Mouse (Mus musculus) urinary bladder, postnatal 4 days (tissue): ENCODE results near the gene Tmsb4x.

Source experiments
- DNase-seq, 2 experiments: peaks; one replicate each; pipeline ENCODE4 v3.0.0; 2021 to 2022; ENCODE audit warnings: low spot score in 2 of 2

Tmsb4x gene

GRCm38 (mm10) chrX:167208978-167209754 is at the start of gene Tmsb4x:
TSS of gene Tmsb4x (minus strand) at chrX:167209315.
- DNase-seq, result peak; percentile 78 to 84

DNA sequence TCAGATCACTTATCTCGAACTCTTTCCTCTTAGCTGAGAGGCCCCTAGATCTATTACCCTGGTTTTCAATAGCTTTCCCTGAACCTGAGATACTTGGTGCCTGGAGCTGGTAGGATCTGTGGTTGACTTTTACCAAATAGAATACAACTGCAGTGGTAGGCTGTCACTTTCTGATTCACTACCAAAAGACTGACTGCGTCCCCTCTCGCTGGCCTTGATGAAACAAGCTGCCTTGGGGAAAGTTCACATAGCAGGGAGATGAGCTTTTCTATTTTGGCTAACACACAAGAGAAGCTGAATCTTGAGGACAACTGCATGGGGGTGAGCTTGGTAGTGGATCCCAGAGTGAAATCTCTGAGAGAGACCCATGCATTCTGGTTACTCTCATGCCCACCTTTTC is 32.6 kb upstream of the Tmsb4x start:
- no peak for DNase-seq

DNA sequence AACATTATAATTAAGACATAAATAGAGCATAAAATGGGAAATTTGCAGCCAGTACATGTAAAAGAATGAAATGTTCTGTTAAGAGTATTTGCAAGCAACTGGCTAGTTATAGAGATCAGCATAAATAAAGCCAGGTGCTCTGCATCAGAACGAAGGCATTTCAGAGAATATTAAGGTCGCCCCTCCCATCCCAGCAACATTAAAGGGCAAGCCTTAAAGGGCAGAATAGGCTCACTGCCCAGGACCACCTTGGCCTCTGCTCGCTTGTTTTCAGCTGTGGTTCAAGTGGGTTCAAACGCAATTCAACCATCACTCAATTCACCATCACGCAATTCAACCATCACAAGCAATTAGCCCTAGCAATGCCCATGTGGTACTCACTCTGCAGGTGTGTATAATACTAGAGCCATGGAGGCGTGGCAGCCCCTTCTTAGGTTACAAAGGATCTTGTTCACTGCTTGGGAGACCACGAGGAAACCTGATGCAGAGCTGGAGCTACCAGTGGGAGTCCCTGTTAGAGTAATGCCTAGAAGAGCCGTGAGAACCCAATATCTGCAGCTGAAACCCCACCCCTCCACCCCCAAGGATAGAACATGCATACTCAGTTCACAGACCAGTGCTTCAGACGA is 30.3 kb upstream of the Tmsb4x start:
- DNase-seq, result no peak

GRCm38 (mm10) chrX:167233104-167233687 is 24.1 kb upstream of the Tmsb4x start:
- peak in 1 of 2 experiments; percentile 22 for DNase-seq

GRCm38 (mm10) chrX:167231150-167231549 is 22.0 kb upstream of the Tmsb4x start:
- DNase-seq, result no peak

DNA sequence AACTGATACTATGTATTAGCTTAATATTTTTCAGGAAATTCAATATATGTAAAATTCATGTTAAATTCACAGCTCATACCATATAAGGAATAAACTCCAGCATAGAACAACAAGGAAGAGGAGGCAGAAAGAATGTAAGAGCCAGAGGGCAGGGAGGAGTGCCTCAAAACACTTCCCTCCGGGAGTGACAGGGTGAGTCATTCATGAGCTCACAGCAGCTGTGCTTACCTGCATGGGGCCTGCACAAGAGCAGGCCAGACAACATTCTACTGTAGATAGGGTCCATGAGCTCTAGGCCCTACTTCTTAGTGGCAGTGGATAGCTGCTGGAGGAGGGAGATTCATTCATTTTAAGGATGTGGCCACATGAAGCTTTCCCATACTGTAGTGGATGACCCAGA is 20.7 kb upstream of the Tmsb4x start:
- DNase-seq, result no peak

DNA sequence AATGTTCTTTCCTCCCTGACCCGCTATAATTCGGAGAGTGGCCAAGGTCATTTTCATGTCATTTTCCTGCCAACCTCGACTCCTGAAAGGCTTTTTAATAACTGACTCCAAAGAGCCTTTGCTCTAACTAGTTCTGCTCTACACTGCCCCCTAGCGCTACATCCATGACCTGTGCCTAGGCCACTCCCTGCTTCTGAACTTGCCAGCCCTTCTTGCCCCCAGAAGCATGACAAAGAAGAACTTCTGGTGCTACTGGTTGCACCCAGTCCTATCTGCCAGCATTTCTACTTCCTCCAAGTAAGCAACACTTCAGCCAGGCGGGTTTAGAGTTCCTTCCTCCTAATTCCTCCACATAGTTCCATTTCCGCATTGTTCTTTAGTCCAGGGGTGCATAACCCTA is 20.1 kb upstream of the Tmsb4x start:
- DNase-seq, result no peak

- no peak for DNase-seq
These were observed 18.6 kb upstream of the Tmsb4x start for GRCm38 (mm10) chrX:167227756-167228155.

GRCm38 (mm10) chrX:167227138-167227537 is 18.0 kb upstream of the Tmsb4x start:
- no peak for DNase-seq

- DNase-seq, result no peak
These were observed 17.5 kb upstream of the Tmsb4x start for GRCm38 (mm10) chrX:167226570-167226969.

GRCm38 (mm10) chrX:167212707-167213106 is 3.6 kb upstream of the Tmsb4x start:
- DNase-seq, result peak in 1 of 2 experiments; percentile 27

- no peak for DNase-seq
These were observed 2.9 kb upstream of the Tmsb4x start for GRCm38 (mm10) chrX:167211871-167212555.

DNA sequence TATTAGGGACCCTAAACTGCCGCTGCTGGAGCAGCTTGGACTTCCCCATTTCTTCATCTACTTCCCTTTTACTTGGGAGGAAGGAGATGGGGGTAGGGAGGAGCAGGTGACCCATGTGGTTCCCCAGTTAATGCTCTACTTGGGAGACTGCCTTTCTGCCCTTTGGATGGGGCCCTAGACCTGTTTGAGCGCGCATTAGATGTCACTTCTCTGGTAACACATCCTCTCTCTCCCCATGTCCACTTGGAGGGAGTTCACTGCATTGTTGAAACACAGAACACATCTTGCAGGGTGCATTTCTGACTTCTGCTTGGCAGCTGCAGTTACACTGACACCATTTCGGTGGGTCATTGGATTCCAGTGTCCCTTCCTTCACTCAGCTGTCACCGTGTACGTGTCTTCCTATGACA is 1.2 kb upstream of the Tmsb4x start:
- DNase-seq, result no peak

GRCm38 (mm10) chrX:167209828-167210227 is 713 bp upstream of the Tmsb4x start:
- no peak for DNase-seq

- DNase-seq, result no peak
These were observed 652 bp downstream of the Tmsb4x start for GRCm38 (mm10) chrX:167208506-167208820.

GRCm38 (mm10) chrX:167207741-167208505 is 1.2 kb downstream of the Tmsb4x start:
- no peak for DNase-seq

DNA sequence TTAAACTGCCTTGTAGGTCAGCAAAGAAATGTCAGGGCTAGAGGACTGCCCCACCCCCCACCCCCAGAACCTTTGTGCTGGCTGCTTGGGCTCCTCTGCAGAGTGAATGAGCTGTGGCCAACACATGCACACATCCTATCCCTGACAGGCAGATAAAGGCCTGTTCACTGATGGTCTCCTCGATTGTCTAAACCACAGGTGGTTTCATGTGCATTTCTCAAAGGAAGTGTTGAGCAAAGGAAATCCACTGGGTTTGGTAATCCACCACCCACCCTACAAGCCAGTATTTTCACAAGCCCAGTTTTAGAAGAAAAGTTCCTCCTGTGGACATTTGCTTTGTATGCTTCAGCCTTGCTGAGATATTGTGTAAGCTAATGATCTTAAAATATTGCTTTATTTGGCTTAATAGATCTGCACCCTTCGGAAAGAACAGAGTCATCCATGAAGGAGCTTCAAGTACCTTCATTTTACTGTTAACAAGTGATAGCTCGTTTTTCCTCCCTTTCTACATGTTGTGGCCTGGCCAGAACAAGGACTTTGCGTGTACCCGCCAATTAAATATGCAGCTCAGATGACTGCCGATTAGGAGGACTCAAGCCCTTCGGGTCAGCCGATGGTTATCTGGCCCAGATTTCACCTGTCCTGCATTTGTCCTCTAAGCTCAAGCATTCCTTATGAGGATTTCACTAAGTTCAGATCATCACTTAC is 3.1 kb downstream of the Tmsb4x start:
- DNase-seq, result no peak

DNA sequence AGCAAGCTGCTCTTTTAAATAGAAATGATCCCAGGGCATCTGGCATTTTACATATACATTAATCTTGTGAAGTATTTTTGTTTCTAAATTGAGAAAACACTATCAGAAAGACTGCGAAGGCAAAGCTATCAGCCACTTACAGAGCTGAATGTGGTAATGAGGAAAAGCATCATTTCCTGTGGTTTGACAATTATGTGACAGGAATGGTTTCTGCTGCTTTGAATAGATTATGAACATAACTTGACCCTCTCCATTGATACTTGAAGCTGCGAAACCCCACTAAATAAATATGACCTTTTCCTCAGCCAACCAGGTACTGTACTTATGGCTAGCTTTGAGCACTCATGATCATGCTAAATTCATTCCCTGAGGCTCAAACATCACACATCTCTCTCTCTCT is 7.8 kb downstream of the Tmsb4x start:
- no peak for DNase-seq

GRCm38 (mm10) chrX:167195228-167195649 is 13.9 kb downstream of the Tmsb4x start:
- no peak for DNase-seq

DNA sequence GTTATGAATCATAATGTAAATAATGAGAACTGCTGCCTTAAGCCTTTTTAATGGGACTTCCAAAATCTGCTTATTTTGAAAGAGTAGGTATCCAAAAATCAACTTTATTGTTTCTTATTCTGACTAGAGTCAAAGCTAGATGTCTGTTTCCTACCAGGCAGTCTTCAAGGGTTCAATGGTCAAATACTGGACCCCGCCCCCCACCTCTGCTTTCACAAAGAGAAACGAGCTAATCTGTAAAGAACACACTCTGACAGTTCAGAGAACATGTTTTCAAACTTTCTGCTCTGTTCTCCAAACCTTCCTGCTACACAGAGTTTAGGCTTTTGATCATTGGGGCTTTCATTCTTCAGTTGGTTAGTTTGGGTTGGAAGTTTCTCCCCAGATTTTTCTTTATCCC is 22.8 kb downstream of the Tmsb4x start:
- no peak for DNase-seq

- DNase-seq, result no peak
These were observed 25.6 kb downstream of the Tmsb4x start for GRCm38 (mm10) chrX:167183535-167183934.
